Mouse (Mus musculus) T-helper 2 cell (primary cell): ENCODE data around the gene Gm6763.
"Not testable (repeated sequence)": the region's sequence is repeated elsewhere in the genome, so short reads cannot be mapped to it uniquely, and the experiment has no call there.

Experiments
- in situ Hi-C: fragments of 300-600 bp; cut with MboI, MseI; formaldehyde crosslinking; loops from one replicate; pipeline ENCODE4 v1.15.1; 2025; ENCODE audit warnings: high pct_unique_total_duplicates

Gene Gm6763

GRCm38 (mm10) chr10:104151197-104151596, at the start of gene Gm6763:
Gene Gm6763 (plus strand): TSS chr10:104151497.
- in situ Hi-C loops: not testable (repeated sequence)

- in situ Hi-C loops: no loop called here
Measured at GRCm38 (mm10) chr10:104110044-104110443, 41.3 kb upstream of the Gm6763 start.

- in situ Hi-C loops: no loop called here
Measured at GRCm38 (mm10) chr10:104118312-104118711, 33.0 kb upstream of the Gm6763 start.

- in situ Hi-C loops: loop anchor here (5.0 kb wide), 1 partner anchor 40 kb away; no protein-coding TSS in a partner anchor
Measured at GRCm38 (mm10) chr10:104142687-104143086, 8.6 kb upstream of the Gm6763 start, which contains the start of gene Gm21293. Gene Gm21293 (plus strand): TSS chr10:104142987.

GRCm38 (mm10) chr10:104159706-104160105, 8.4 kb downstream of the Gm6763 start, which contains the start of gene Gm8764:
Gene Gm8764 (plus strand): TSS chr10:104160006.
- in situ Hi-C loops: not testable (repeated sequence)

- in situ Hi-C loops: not testable (repeated sequence)
Measured at GRCm38 (mm10) chr10:104168215-104168614, 16.9 kb downstream of the Gm6763 start, which contains the start of gene Gm21304. Gene Gm21304 (plus strand): TSS chr10:104168515.

GRCm38 (mm10) chr10:104176724-104177123, 25.4 kb downstream of the Gm6763 start, which contains the start of gene Gm21312:
Gene Gm21312 (plus strand): TSS chr10:104177024.
- in situ Hi-C loops: not testable (repeated sequence)

GRCm38 (mm10) chr10:104185233-104185632, 33.9 kb downstream of the Gm6763 start, which contains the start of gene Gm20765:
Gene Gm20765 (plus strand): TSS chr10:104185533.
- in situ Hi-C loops: not testable (repeated sequence)

- in situ Hi-C loops: not testable (repeated sequence)
Measured at GRCm38 (mm10) chr10:104193742-104194141, 42.4 kb downstream of the Gm6763 start, which contains the start of gene Gm4340. Gene Gm4340 (plus strand): TSS chr10:104194042.
